Mouse (Mus musculus): Measurements from ENCODE around the gene Col6a4. TPM values are rescaled to one million over a fixed set of nuclear protein-coding genes. Genes with fewer than 3 reads are reported as not detected.

The Col6a4 gene
- not detected for polyA plus RNA-seq (2014; fragmentation: Illumina TruSeq; extraction: RNeasy Lipid Tissue Mini Kit (QIAGEN cat#74804); ENCODE audit: low read depth, low replicate concordance)

DNA sequence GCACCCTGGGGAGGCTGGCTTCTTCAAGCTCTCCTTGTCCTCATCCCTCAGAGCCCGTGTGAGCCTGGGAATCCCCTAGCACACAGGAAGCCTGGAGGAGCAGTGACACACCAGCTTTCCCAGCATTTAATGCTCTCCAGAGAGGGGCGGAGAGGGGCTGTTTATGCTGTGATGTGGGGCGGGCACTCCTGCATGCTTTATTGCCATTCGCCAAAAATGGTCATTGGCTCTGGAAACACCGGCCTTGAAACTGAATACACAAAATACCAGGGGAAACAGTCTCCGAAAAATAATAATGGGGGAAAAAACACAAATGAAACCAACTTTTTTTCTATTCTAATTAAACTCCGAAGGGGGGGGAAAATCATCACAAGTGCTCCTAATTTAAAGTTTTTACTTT lies at the start of gene Col6a4:
Gene Col6a4 (minus strand): TSS at position 101 of the 400 bp plus-strand sequence.

DNA sequence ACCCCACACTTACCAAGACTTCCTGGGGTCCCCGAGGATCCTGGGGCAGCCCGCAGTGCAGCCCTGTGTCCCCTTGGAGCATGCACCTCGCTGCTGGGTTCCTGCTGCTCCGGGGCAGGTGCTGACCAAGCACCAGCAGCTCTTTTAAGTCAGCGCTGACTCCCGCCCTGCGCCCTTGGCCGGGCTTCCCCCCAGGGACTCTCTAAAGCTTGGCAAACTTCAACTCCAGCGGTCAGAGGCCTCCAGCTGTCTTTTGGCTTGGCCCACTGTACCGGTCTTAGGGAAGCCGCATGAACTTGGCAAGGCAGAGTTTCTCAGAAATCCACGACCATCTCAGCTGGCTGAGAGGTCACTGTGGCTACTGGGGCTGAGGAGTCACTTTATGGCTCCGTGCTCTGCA lies 136.1 kb downstream of the Col6a4 start, which contains the start of gene Col6a5:
Gene Col6a5 (minus strand): TSS at position 111 of the 400 bp plus-strand sequence.

Other genes starting within 250 kb of the Col6a4 start
- not detected for gene Col6a5, start 136.1 kb downstream of the Col6a4 start, polyA plus RNA-seq (2014; fragmentation: Illumina TruSeq; extraction: RNeasy Lipid Tissue Mini Kit (QIAGEN cat#74804); ENCODE audit: low read depth, low replicate concordance)
- gene Glyctk, start 61.4 kb upstream of the Col6a4 start, polyA plus RNA-seq (2014; fragmentation: Illumina TruSeq; extraction: RNeasy Lipid Tissue Mini Kit (QIAGEN cat#74804); ENCODE audit: low read depth, low replicate concordance): 1.4 TPM
- gene Wdr82, start 74.1 kb upstream of the Col6a4 start, polyA plus RNA-seq (2014; fragmentation: Illumina TruSeq; extraction: RNeasy Lipid Tissue Mini Kit (QIAGEN cat#74804); ENCODE audit: low read depth, low replicate concordance): 38.1 TPM
- gene Ppm1m, start 103.0 kb upstream of the Col6a4 start, polyA plus RNA-seq (2014; fragmentation: Illumina TruSeq; extraction: RNeasy Lipid Tissue Mini Kit (QIAGEN cat#74804); ENCODE audit: low read depth, low replicate concordance): 15.2 TPM
- gene Twf2, start 106.3 kb upstream of the Col6a4 start, polyA plus RNA-seq (2014; fragmentation: Illumina TruSeq; extraction: RNeasy Lipid Tissue Mini Kit (QIAGEN cat#74804); ENCODE audit: low read depth, low replicate concordance): 251 TPM
- gene Tlr9, start 125.8 kb upstream of the Col6a4 start, polyA plus RNA-seq (2014; fragmentation: Illumina TruSeq; extraction: RNeasy Lipid Tissue Mini Kit (QIAGEN cat#74804); ENCODE audit: low read depth, low replicate concordance): 0.37 TPM
- 310 TPM for gene Alas1, start 151.9 kb upstream of the Col6a4 start, polyA plus RNA-seq (2014; fragmentation: Illumina TruSeq; extraction: RNeasy Lipid Tissue Mini Kit (QIAGEN cat#74804); ENCODE audit: low read depth, low replicate concordance)
- 3.5 TPM for gene Poc1a, start 184.3 kb upstream of the Col6a4 start, polyA plus RNA-seq (2014; fragmentation: Illumina TruSeq; extraction: RNeasy Lipid Tissue Mini Kit (QIAGEN cat#74804); ENCODE audit: low read depth, low replicate concordance)

Data from heart, adult 10 weeks (tissue).